Mouse (Mus musculus) lung, embryonic 14.5 days (tissue): ENCODE measurements around the gene S1pr3. TPM values are rescaled to one million over a fixed set of nuclear protein-coding genes. Genes with fewer than 3 reads are reported as not detected.
A peak's percentile ranks its signal among the peaks of the same experiment; 100 is the strongest.

ENCODE experiments used
- ATAC-seq: fragments of 200-750 bp; cut with Nextera tagmentation; 2 replicates; pipeline ENCODE4 v1.8.0; 2017; ENCODE audit warnings: mild to moderate bottlenecking, moderate TSS enrichment, moderate library complexity; ENCODE audit not compliant: insufficient read depth
- DNase-seq: peaks from one replicate; pipeline ENCODE4 v3.0.0-alpha.2; 2015
- H3K27ac ChIP-seq: fragments of 300-500 bp; sonication (generic); 2 replicates; pipeline ENCODE4 v1.5.1; 2014; ENCODE audit warnings: low read depth, mild to moderate bottlenecking, moderate library complexity
- H3K27me3 ChIP-seq: fragments of 300-500 bp; sonication (generic); 2 replicates; pipeline ENCODE4 v1.6.1; 2014; ENCODE audit warnings: low read length, control low read depth; ENCODE audit not compliant: insufficient read depth
- H3K36me3 ChIP-seq: fragments of 300-500 bp; sonication (generic); 2 replicates; pipeline ENCODE4 v1.6.1; 2014; ENCODE audit warnings: control low read depth; ENCODE audit not compliant: insufficient read depth
- H3K4me1 ChIP-seq: fragments of 300-500 bp; sonication (generic); 2 replicates; pipeline ENCODE4 v1.6.1; 2014; ENCODE audit warnings: antibody characterized with exemption, control low read depth; ENCODE audit not compliant: insufficient read depth
- H3K4me2 ChIP-seq: fragments of 300-500 bp; sonication (generic); 2 replicates; pipeline ENCODE4 v1.6.1; 2014; ENCODE audit warnings: mild to moderate bottlenecking
- H3K4me3 ChIP-seq: fragments of 300-500 bp; sonication (generic); 2 replicates; pipeline ENCODE4 v1.5.1; 2014; ENCODE audit warnings: low read depth, low read length
- H3K9ac ChIP-seq: fragments of 300-500 bp; sonication (generic); 2 replicates; pipeline ENCODE4 v1.6.1; 2014
- H3K9me3 ChIP-seq: fragments of 300-500 bp; sonication (generic); 2 replicates; pipeline ENCODE4 v1.6.1; 2016; ENCODE audit warnings: low read depth, low read length, control low read depth
- CTCF ChIP-seq: IDR thresholded peaks from 2 replicates; pipeline ENCODE4 v1.5.1; 2016; ENCODE audit warnings: antibody characterized with exemption, low read depth
- WGBS: fragments of 180-500 bp; shearing (Covaris S2); extraction: QIAGEN DNeasy Blood & Tissue Kit; methylation state at CpG from one replicate; pipeline ENCODE4 v1.1.7; 2014; 5-methylcytosine and 5-hydroxymethylcytosine counted together
- polyA plus RNA-seq: library from polyadenylated mRNA; unstranded; fragments of >200 nt; fragmentation: Nextera tagmentation; extraction: Ambion mirVana; gene quantifications from 2 replicates; pipeline ENCODE4 v1.2.1, GENCODE M21; 2014

The S1pr3 gene
- polyA plus RNA-seq, 1 experiment from 2014 or later, result 128 TPM

DNA sequence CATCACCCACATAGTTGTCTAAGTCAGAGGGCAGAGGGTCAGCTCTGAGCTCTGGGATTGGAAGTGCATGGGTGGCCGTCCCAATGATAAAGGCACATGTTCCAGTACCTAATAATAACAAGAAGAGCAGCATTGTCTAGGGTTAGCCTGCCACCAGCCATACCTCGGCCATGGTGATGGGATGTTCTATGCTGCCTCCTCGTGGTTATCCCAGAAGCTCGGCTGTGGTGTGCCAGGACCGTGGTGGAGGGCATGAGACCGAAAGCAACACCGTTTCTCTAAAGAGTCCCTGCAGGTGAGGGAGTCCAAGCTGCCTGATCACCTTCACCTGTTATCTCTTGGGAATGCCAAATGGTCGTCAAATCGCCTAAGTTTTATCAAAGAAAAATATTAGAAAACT lies 15.2 kb downstream of the S1pr3 start:
- ATAC-seq, result no peak
- H3K4me1 ChIP-seq, result no peaks in the 10 kb centered on the region
- H3K4me3 ChIP-seq, result no peak overlapping the region
- no peak for DNase-seq
- no peaks in the 10 kb centered on the region for H3K27me3 ChIP-seq
- H3K36me3 ChIP-seq, result peaks cover 51% of the 10 kb centered on the region
- H3K27ac ChIP-seq, result no peak overlapping the region
- no peak overlapping the region for H3K4me2 ChIP-seq
- no peak; the same call in 1 of the 2 replicates for TF ChIP-seq CTCF
- H3K9me3 ChIP-seq, result no peaks in the 10 kb centered on the region
- no peak overlapping the region for H3K9ac ChIP-seq
- WGBS, result 69% methylated on average over 9 of the region's 9 CpGs

GRCm38 (mm10) chr13:51424647-51425046 lies 16.2 kb downstream of the S1pr3 start:
- WGBS, result 12% methylated on average over 5 of the region's 5 CpGs
- peak; percentile 56; the same call in 1 of the 2 replicates for ATAC-seq
- Histone ChIP-seq H3K27ac (no peak overlapping the region), H3K9me3 (no peaks in the 10 kb centered on the region), H3K4me3 (no peak overlapping the region), H3K4me1 (no peaks in the 10 kb centered on the region), H3K4me2 (no peak overlapping the region), H3K9ac (no peak overlapping the region), H3K27me3 (no peaks in the 10 kb centered on the region), H3K36me3 (peaks cover 41% of the 10 kb centered on the region)
- peak; percentile 90 for DNase-seq
- peak; percentile 82 for TF ChIP-seq CTCF

DNA sequence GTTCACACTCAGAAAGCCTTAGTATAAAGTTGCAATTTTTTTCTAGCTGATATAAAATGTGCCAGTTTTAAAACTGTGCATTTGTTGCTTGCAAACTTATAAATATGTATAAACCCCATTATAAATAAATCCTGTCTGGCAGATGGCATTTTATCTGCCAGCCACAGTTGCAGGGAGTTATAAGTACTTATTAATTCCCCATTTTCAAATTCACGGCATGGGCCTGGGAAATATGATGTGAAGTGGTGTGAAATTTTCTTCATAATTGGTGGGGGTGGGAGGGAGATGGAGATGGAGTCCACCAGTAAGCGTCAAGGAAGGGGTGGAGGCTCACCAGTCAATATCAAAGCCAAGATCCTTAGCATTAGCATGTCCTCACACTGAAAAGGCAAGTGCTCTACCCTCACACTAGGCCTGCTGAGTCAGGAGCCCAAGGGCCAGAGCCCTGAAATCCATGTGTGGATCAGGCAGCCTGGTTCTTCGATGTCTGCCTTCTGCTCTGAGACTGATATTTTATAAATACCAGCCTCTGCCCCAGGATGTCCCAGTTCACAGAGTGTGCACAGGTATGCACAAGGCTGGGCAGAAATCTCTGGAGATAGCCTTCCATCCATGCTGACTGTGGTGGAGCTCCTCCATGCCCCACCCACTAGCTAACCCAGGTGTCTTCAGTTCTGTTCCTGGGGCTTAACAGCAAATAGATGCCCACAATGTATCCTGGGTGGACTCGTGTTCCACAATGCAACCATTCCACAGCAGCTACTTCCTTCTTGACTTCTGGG lies 17.4 kb downstream of the S1pr3 start:
- Histone ChIP-seq H3K4me3 (no peak overlapping the region), H3K4me2 (no peak overlapping the region), H3K27ac (no peak overlapping the region), H3K4me1 (no peaks in the 10 kb centered on the region), H3K9me3 (no peaks in the 10 kb centered on the region), H3K9ac (no peak overlapping the region), H3K27me3 (no peaks in the 10 kb centered on the region), H3K36me3 (peaks cover 29% of the 10 kb centered on the region)
- WGBS, result 75% methylated on average over 4 of the region's 4 CpGs
- no peak for TF ChIP-seq CTCF
- no peak for DNase-seq
- no peak for ATAC-seq

GRCm38 (mm10) chr13:51433371-51433770 lies 24.9 kb downstream of the S1pr3 start:
- H3K27me3 ChIP-seq, result no peaks in the 10 kb centered on the region
- DNase-seq (no peak), ATAC-seq (no peak)
- no peaks in the 10 kb centered on the region for H3K36me3 ChIP-seq
- WGBS, result 32% methylated on average over 3 of the region's 3 CpGs
- no peak for TF ChIP-seq CTCF
- H3K4me3 ChIP-seq, result no peak overlapping the region
- no peak overlapping the region for H3K4me2 ChIP-seq
- H3K4me1 ChIP-seq, result no peaks in the 10 kb centered on the region
- no peak overlapping the region for H3K9ac ChIP-seq
- no peaks in the 10 kb centered on the region for H3K9me3 ChIP-seq
- no peak overlapping the region for H3K27ac ChIP-seq

GRCm38 (mm10) chr13:51434460-51434859 lies 26.0 kb downstream of the S1pr3 start:
- ATAC-seq, result no peak

DNA sequence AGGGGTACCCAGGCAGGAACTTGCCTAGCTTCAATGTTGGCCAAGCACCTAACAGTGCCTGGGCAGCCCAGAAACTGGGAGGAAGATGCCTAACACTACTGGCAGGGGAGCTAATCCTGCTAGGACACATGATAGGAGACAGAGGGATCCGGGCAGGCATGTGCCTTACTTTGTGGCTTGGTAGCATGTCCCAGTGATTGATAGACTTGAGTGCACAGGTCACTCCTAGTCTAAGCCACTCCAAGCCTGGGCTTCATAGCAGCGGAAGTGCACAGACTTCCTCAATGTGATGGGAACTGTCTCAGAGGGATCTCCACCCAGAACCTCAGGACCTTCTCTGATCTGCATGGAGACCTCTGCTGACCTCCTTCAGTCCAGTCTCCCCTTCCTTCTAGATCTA lies 26.7 kb downstream of the S1pr3 start:
- no peak overlapping the region for H3K4me3 ChIP-seq
- H3K4me2 ChIP-seq, result no peak overlapping the region
- H3K9ac ChIP-seq, result no peak overlapping the region
- no peaks in the 10 kb centered on the region for H3K9me3 ChIP-seq
- no peak for DNase-seq
- TF ChIP-seq CTCF, result no peak
- no peaks in the 10 kb centered on the region for H3K4me1 ChIP-seq
- no peaks in the 10 kb centered on the region for H3K36me3 ChIP-seq
- no peaks in the 10 kb centered on the region for H3K27me3 ChIP-seq
- WGBS, result 19% methylated on average over 2 of the region's 2 CpGs
- H3K27ac ChIP-seq, result no peak overlapping the region
- ATAC-seq, result no peak

More at GRCm38 (mm10) chr13:51434460-51434859, 26.0 kb downstream of the S1pr3 start:
- peak; percentile 63 for DNase-seq
- Histone ChIP-seq H3K4me3 (no peak overlapping the region), H3K27me3 (no peaks in the 10 kb centered on the region), H3K9me3 (no peaks in the 10 kb centered on the region), H3K27ac (no peak overlapping the region), H3K9ac (no peak overlapping the region), H3K36me3 (no peaks in the 10 kb centered on the region), H3K4me1 (no peaks in the 10 kb centered on the region), H3K4me2 (no peak overlapping the region)
- 56% methylated on average over 2 of the region's 2 CpGs for WGBS
- TF ChIP-seq CTCF, result peak; percentile 74

GRCm38 (mm10) chr13:51437105-51438085 lies 29.0 kb downstream of the S1pr3 start:
- ATAC-seq, result no peak
- no peak overlapping the region for H3K4me2 ChIP-seq

More at GRCm38 (mm10) chr13:51437105-51438085, 29.0 kb downstream of the S1pr3 start:
- no peaks in the 10 kb centered on the region for H3K9me3 ChIP-seq
- 79% methylated on average over 14 of the region's 14 CpGs for WGBS
- H3K9ac ChIP-seq, result no peak overlapping the region
- no peaks in the 10 kb centered on the region for H3K27me3 ChIP-seq
- H3K36me3 ChIP-seq, result no peaks in the 10 kb centered on the region
- no peak overlapping the region for H3K27ac ChIP-seq
- no peaks in the 10 kb centered on the region for H3K4me1 ChIP-seq
- TF ChIP-seq CTCF, result no peak
- no peak overlapping the region for H3K4me3 ChIP-seq
- no peak for DNase-seq
